Mouse (Mus musculus) lung, postnatal 4 days (tissue): ENCODE results near the gene Pdia3.
"Not testable (repeated sequence)": the region's sequence is repeated elsewhere in the genome, so short reads cannot be mapped to it uniquely, and the experiment has no call there.

Experiments used
- DNase-seq, 2 experiments: peaks; one replicate each; pipeline ENCODE4 v3.0.0; 2021

The Pdia3 gene

GRCm38 (mm10) chr2:121444178-121444577 lies 30.6 kb downstream of the Pdia3 start, which contains the start of gene Ell3:
Gene Ell3, minus strand, starts transcription at chr2:121444278.
- DNase-seq, result no peak

GRCm38 (mm10) chr2:121445117-121445516 lies 31.5 kb downstream of the Pdia3 start:
- no peak for DNase-seq

GRCm38 (mm10) chr2:121446506-121446905 lies 32.9 kb downstream of the Pdia3 start:
- DNase-seq, result no peak

- no peak for DNase-seq
Measured at GRCm38 (mm10) chr2:121447006-121447405, 33.4 kb downstream of the Pdia3 start.

GRCm38 (mm10) chr2:121448136-121448535 lies 34.6 kb downstream of the Pdia3 start:
- peak in 1 of 2 experiments; percentile 62 for DNase-seq

GRCm38 (mm10) chr2:121448739-121449535 lies 35.4 kb downstream of the Pdia3 start, which contains the start of gene Serf2:
Gene Serf2, plus strand, starts transcription at chr2:121449195.
- peak; percentile 100 for DNase-seq

- no peak for DNase-seq
Measured at GRCm38 (mm10) chr2:121449545-121450011, 36.0 kb downstream of the Pdia3 start.

- peak; percentile 39 to 43 for DNase-seq
Measured at GRCm38 (mm10) chr2:121450093-121450492, 36.5 kb downstream of the Pdia3 start.

GRCm38 (mm10) chr2:121452361-121452760 lies 38.8 kb downstream of the Pdia3 start:
- DNase-seq, result no peak

GRCm38 (mm10) chr2:121452990-121453389 lies 39.4 kb downstream of the Pdia3 start, which contains the start of gene Hypk:
Gene Hypk, plus strand, starts transcription at chr2:121453290.
- DNase-seq, result no peak

- no peak for DNase-seq
Measured at GRCm38 (mm10) chr2:121453917-121454316, 40.3 kb downstream of the Pdia3 start.

- DNase-seq, result no peak
Measured at GRCm38 (mm10) chr2:121455534-121455933, 42.0 kb downstream of the Pdia3 start.

- DNase-seq, result peak; percentile 89 to 91
Measured at GRCm38 (mm10) chr2:121456692-121457642, 43.4 kb downstream of the Pdia3 start, which contains the start of gene Serinc4. Gene Serinc4, minus strand, starts transcription at chr2:121456781.

GRCm38 (mm10) chr2:121460071-121460470 lies 46.5 kb downstream of the Pdia3 start:
- DNase-seq, result no peak

- not testable (repeated sequence) for DNase-seq
Measured at GRCm38 (mm10) chr2:121468982-121469381, 55.4 kb downstream of the Pdia3 start.

GRCm38 (mm10) chr2:121472783-121473182 lies 59.2 kb downstream of the Pdia3 start:
- DNase-seq, result not testable (repeated sequence)

GRCm38 (mm10) chr2:121473301-121474179 lies 60.0 kb downstream of the Pdia3 start, which contains the start of gene Mfap1b:
Gene Mfap1b, minus strand, starts transcription at chr2:121474067.
- peak; percentile 83 to 84 for DNase-seq

GRCm38 (mm10) chr2:121474180-121474535 lies 60.6 kb downstream of the Pdia3 start:
- DNase-seq, result no peak

GRCm38 (mm10) chr2:121475306-121475705 lies 61.7 kb downstream of the Pdia3 start:
- DNase-seq, result not testable (repeated sequence)

GRCm38 (mm10) chr2:121477491-121478266 lies 64.1 kb downstream of the Pdia3 start:
- no peak for DNase-seq

GRCm38 (mm10) chr2:121480498-121480897 lies 66.9 kb downstream of the Pdia3 start:
- DNase-seq, result peak; percentile 28 to 35
